Mouse (Mus musculus) heart, postnatal 0 days (tissue): ENCODE data around the gene Spns2.

ENCODE experiments used
- CTCF ChIP-seq: IDR thresholded peaks from 2 replicates; pipeline ENCODE4 v1.5.1; 2016; ENCODE audit warnings: antibody characterized with exemption, control low read depth, low read depth
- EP300 ChIP-seq: IDR thresholded peaks from 2 replicates; pipeline ENCODE4 v1.6.1; 2016; ENCODE audit warnings: antibody characterized with exemption, low read depth

DNA sequence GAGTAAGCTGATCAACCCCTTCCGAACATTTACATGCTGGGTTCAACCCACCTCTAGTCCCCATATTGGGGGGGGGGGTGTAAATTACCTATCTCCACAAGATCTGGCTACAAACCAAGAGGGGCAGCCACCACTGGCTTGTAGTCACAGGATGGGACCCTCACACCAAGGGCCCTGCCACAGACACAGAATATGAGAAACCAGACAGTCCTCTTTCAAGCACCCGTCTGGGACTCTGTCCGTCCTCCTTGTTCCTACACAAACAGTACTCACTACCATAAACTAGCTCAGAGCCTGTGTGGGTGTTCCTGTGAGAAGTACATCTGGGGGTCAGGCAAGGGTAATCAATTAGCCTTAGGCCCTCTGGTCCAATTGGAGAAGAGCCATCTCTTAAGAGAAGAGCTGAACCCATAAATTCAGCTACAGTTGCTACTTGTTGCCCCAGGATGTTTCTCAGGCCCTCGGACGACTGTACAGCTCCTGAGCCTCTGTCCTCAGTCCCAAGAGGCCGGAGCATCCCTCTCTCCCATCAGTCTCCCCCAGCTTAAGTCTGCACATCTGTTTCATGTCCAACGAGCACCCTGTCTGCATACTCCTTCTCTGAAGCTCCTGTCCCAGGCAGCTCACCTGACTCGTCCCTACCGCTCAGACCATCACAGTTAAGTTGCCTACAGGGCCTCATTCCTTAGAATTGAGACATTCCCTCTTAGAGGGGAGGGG lies 81.1 kb downstream of the Spns2 start:
- no peak for TF ChIP-seq EP300
- TF ChIP-seq CTCF = no peak
